Mouse (Mus musculus): ENCODE measurements around the gene Galt.
"Not testable (repeated sequence)": the region's sequence is repeated elsewhere in the genome, so short reads cannot be mapped to it uniquely, and the experiment has no call there.

Gene Galt

GRCm38 (mm10) chr4:41740380-41741157 lies 14.5 kb upstream of the Galt start:
- DNase-seq (ENCODE audit: low spot score in 2 of 2): no peak

GRCm38 (mm10) chr4:41741158-41741560 lies 13.9 kb upstream of the Galt start:
- peak; percentile 96 for DNase-seq (ENCODE audit: low spot score in 2 of 2)

- no peak for DNase-seq (ENCODE audit: low spot score in 2 of 2)
Measured at GRCm38 (mm10) chr4:41744131-41744530, 10.9 kb upstream of the Galt start.

- no peak for DNase-seq (ENCODE audit: low spot score in 2 of 2)
Measured at GRCm38 (mm10) chr4:41745021-41745420, 10.0 kb upstream of the Galt start.

- DNase-seq (ENCODE audit: low spot score in 2 of 2): peak; percentile 86 to 87
Measured at GRCm38 (mm10) chr4:41755338-41756305, 594 bp downstream of the Galt start, which contains the start of gene Sigmar1. TSS of gene Sigmar1 (minus strand) at chr4:41756157.

- no peak for DNase-seq (ENCODE audit: low spot score in 2 of 2)
Measured at GRCm38 (mm10) chr4:41756440-41756839, 1.4 kb downstream of the Galt start.

- no peak for DNase-seq (ENCODE audit: low spot score in 2 of 2)
Measured at GRCm38 (mm10) chr4:41757321-41757720, 2.3 kb downstream of the Galt start.

GRCm38 (mm10) chr4:41758021-41758420 lies 3.0 kb downstream of the Galt start:
- no peak for DNase-seq (ENCODE audit: low spot score in 2 of 2)

- no peak for DNase-seq (ENCODE audit: low spot score in 2 of 2)
Measured at GRCm38 (mm10) chr4:41758701-41759100, 3.7 kb downstream of the Galt start.

GRCm38 (mm10) chr4:41759206-41759605 lies 4.2 kb downstream of the Galt start:
- DNase-seq (ENCODE audit: low spot score in 2 of 2): no peak

GRCm38 (mm10) chr4:41759656-41760287 lies 4.7 kb downstream of the Galt start:
- no peak for DNase-seq (ENCODE audit: low spot score in 2 of 2)

GRCm38 (mm10) chr4:41760288-41760721 lies 5.3 kb downstream of the Galt start:
- peak; percentile 97 for DNase-seq (ENCODE audit: low spot score in 2 of 2)

- no peak for DNase-seq (ENCODE audit: low spot score in 2 of 2)
Measured at GRCm38 (mm10) chr4:41760911-41761310, 5.9 kb downstream of the Galt start.

GRCm38 (mm10) chr4:41761680-41762079 lies 6.7 kb downstream of the Galt start:
- DNase-seq (ENCODE audit: low spot score in 2 of 2): no peak

- DNase-seq (ENCODE audit: low spot score in 2 of 2): no peak
Measured at GRCm38 (mm10) chr4:41762099-41762687, 7.2 kb downstream of the Galt start.

GRCm38 (mm10) chr4:41762688-41763114 lies 7.7 kb downstream of the Galt start:
- DNase-seq (ENCODE audit: low spot score in 2 of 2): peak; percentile 57 to 64

- not testable (repeated sequence) for DNase-seq (ENCODE audit: low spot score in 2 of 2)
Measured at GRCm38 (mm10) chr4:41763176-41763575, 8.1 kb downstream of the Galt start.

- not testable (repeated sequence) for DNase-seq (ENCODE audit: low spot score in 2 of 2)
Measured at GRCm38 (mm10) chr4:41767301-41767700, 12.3 kb downstream of the Galt start.

- DNase-seq (ENCODE audit: low spot score in 2 of 2): not testable (repeated sequence)
Measured at GRCm38 (mm10) chr4:41772946-41773345, 17.9 kb downstream of the Galt start.

- DNase-seq (ENCODE audit: low spot score in 2 of 2): peak; percentile 73 to 76
Measured at GRCm38 (mm10) chr4:41773502-41773901, 18.5 kb downstream of the Galt start.

GRCm38 (mm10) chr4:41774002-41774401 lies 19.0 kb downstream of the Galt start, which contains the start of gene Ccl27a:
TSS of gene Ccl27a (minus strand) at chr4:41774247.
- DNase-seq (ENCODE audit: low spot score in 2 of 2): peak; percentile 78 to 82

All from heart, adult 9 months (tissue).